Mouse (Mus musculus): ENCODE data around the gene E2f3.

E2f3 gene

DNA sequence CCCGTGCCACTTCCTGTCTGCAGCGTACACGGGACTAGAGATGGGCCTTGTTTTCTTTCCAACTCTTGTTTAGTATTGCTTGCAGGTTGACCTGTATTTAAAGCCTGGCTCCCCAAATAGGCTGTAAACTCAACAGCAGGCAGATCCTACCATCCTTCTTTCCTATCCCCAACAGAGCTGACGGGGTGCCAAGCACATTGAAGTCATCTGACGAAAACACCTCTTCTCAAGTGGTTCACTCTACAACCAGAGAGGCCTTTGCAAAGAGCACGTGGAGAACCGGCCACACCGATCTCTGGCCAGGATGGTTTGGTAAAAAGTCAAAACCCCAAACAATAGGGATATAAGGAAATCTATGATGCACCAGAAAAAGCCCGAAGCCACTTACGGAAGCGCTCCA, 8.5 kb downstream of the E2f3 start:
- DNase-seq (ENCODE audit: low spot score): no peak

DNA sequence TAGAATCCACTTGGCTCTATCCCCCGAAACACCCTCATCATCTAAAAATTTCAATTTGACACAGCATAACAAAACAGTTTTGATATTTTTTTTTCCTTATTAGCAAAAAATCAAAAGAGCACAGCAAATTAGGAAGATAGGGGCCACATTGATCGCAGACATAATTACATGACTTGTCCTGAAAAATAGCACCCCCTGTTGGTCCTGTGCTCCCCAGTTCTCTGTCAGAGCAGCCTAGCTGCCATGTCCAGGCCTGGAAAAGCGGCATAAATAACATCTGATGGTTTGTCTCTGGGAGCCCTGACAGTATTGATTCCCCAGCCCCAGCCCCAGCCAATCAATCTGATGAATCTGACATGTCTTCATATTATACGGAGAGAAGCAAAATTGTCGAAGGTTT, 11.8 kb downstream of the E2f3 start:
- DNase-seq (ENCODE audit: low spot score): no peak

- no peak for DNase-seq (ENCODE audit: low spot score)
Measured at GRCm38 (mm10) chr13:29973610-29974009, 12.3 kb downstream of the E2f3 start.

GRCm38 (mm10) chr13:29970333-29970732, 15.5 kb downstream of the E2f3 start:
- DNase-seq (ENCODE audit: low spot score): no peak

- DNase-seq (ENCODE audit: low spot score): no peak
Measured at GRCm38 (mm10) chr13:29968636-29969035, 17.2 kb downstream of the E2f3 start.

- no peak for DNase-seq (ENCODE audit: low spot score)
Measured at GRCm38 (mm10) chr13:29967367-29967766, 18.5 kb downstream of the E2f3 start.

- no peak for DNase-seq (ENCODE audit: low spot score)
Measured at GRCm38 (mm10) chr13:29966966-29967365, 18.9 kb downstream of the E2f3 start.

DNA sequence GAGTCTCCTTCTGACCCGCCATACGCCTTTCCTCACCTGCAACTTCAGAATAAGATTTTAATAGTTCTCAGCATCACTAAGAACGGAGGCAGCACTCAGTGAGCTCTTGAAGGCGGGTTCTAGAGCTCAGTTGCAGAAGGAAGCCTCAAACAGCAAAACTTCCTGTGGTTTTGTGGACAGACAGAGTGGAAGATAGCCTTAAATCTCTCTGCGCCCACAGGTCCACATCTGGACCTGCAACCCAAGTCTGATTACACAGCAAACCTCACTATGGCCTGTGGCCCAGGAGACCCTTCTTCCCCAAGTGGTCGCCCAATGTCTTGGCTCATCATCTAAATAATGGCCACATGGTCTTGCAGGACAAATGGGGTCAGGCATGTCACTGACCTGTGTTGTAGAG, 21.8 kb downstream of the E2f3 start:
- DNase-seq (ENCODE audit: low spot score): no peak

- DNase-seq (ENCODE audit: low spot score): no peak
Measured at GRCm38 (mm10) chr13:29960416-29960815, 25.4 kb downstream of the E2f3 start.

DNA sequence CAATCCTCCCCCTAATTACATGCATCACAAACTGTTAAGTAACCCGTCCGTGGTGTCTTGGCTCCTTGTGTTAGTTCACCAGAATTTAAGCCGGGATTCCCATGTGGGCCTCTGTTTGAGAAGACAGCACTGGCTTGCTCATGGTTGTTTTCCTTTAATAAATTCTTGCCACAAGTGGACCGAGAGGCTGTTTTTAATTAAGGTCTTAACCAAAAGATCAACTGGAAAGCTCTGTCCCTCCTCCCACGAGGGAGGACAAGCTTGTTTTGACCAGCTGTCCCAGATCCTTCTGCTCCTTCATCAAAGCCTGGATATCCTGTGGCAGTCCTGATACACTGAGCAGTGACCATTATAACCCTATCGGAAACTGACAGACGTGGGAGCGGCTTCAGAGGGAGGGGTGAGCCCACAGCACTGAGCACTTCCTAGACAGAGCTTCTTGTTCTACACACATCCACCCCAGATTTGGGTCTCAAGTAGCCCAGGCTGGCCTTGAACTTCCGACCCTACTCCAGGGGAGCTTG, 28.1 kb downstream of the E2f3 start:
- peak; percentile 21 for DNase-seq (ENCODE audit: low spot score)

DNA sequence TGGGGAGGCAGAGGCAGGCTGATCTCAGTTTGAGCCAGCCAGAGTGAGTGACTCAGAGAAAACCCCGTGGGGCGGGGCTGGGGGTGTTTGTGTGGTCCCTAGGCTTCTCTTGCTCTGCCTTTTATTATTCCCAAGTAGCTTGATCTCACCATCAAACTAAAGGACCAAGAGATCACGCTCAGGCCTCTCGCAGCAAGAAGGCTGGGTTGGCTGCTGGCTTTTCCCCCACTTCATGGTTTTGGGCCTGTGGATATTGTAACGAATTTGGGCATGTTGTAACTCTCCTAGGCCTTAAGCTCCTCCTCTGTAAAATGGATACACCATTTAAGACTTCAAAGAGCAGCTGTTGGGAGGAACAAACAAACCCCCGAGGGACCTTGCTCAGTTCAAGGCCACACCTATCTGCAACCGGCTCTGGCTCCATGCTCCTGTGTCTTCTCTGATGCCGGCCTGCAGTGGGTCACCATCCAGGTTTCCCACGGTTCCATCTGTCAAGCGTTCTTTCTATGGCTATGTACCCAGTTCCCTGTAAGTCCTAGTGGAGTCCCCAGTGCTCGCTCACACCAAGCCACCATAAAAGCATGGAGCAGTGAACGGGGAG, 28.9 kb downstream of the E2f3 start:
- DNase-seq (ENCODE audit: low spot score): peak; percentile 74

GRCm38 (mm10) chr13:29955296-29955695, 30.6 kb downstream of the E2f3 start:
- no peak for DNase-seq (ENCODE audit: low spot score)

DNA sequence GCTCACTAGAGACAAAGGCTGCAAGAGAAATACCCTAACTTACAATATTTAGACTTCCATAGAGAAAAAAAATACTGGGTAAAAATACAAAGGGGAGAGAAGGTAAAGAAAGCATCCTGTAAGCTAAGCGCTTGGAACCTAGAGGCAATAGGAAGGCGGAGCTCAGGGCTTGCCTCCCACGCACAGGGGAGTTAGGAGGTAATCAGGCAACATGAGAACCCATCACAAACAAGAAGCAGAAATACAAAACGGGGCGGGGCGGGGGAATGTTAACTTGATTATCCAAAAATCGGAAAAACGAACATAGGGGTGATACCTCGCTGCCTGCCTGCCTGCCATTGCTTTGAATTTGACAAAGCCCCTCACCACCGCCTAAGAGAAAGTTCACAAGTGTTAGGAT, 31.1 kb downstream of the E2f3 start:
- no peak for DNase-seq (ENCODE audit: low spot score)

GRCm38 (mm10) chr13:29953417-29954045, 32.3 kb downstream of the E2f3 start:
- no peak for DNase-seq (ENCODE audit: low spot score)

DNA sequence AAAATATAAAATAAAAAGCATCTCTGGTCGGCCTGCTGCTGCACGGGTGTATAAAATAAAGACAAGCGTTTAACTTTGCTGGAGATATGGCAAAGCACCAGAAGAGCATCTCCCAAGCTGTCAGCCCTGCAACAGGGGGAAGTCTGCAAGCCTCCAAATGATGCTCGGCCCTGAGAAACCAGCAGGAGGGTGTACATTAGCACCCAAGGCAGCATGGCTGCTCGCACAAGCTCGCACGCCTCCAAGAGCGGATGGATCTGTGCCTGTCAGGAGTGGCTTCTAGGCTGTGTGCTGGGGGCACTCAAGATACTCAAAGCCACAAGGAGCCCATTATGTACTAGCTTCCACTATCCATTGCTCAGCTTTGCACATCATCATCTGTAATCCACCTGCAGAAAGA, 39.8 kb downstream of the E2f3 start:
- no peak for DNase-seq (ENCODE audit: low spot score)

DNA sequence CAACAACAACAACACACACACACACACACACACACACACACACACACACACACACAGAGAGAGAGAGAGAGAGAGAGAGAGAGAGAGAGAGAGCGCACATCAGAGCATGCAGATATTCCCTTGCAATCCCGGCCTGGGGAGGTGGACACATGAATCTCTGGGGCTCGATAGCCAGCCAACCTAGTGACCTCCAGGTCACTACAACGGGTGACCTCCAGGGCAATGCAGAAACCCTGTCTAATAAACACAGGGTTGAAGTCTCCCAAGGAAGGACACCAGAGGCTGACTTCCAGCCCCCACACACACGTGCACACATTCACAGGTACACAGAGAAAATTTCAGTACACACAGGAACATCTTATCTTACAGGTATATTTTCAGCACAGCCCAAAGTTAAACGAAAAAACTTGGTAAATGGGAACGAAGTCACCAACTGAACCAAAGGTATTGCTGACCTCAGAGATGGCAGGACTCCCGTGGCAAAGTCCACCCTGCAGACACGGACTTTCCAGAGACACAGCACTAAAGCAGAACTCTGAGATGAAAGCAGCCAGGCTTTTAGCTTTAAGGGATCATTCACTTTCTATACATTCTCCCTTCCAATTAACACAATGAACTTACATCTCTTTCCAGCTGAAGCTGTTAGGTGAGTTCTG, 40.8 kb downstream of the E2f3 start:
- DNase-seq (ENCODE audit: low spot score): no peak

GRCm38 (mm10) chr13:29944493-29944892, 41.4 kb downstream of the E2f3 start:
- DNase-seq (ENCODE audit: low spot score): no peak

GRCm38 (mm10) chr13:29943541-29944039, 42.3 kb downstream of the E2f3 start:
- no peak for DNase-seq (ENCODE audit: low spot score)

GRCm38 (mm10) chr13:29940071-29940470, 45.8 kb downstream of the E2f3 start:
- no peak for DNase-seq (ENCODE audit: low spot score)

DNA sequence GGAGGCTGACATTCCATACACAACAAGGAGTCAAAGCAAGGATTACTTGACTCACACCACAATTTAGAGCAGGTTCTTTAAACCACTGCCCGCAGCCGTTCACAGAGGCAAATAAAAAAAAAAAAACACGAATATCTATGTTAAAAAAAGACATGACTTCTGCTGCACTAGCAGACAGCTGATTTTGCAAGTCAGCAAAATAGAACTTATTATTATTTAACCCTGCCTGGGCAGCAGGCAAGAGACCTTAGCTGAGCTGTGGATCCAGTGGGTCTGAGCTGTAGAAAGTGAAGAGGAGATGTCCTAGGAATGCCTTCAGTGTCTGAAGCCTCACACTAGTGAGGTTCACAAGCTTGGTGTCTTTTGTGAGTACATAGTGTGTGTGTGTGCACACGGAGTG, 46.5 kb downstream of the E2f3 start:
- DNase-seq (ENCODE audit: low spot score): no peak

- no peak for DNase-seq (ENCODE audit: low spot score)
Measured at GRCm38 (mm10) chr13:29938776-29939175, 47.1 kb downstream of the E2f3 start.

DNA sequence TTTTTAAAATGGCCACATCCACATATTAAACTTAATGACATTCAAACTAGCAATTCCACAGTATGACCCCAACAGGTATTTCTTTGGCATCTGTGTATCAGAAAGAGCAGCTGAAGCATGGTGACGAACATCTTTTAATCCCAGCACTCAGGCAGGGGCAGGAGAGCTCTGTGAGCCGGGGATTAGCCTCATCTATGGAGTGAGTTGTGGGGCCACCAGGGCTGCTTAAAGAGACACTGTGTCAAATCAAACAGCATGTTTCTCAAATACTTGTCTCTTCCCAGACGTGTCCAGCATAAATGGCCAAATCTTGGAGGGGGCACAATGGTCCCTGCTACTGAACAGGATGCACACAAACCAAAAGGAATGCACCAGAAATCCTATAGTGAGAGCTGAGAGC, 59.7 kb downstream of the E2f3 start:
- no peak for DNase-seq (ENCODE audit: low spot score)

DNA sequence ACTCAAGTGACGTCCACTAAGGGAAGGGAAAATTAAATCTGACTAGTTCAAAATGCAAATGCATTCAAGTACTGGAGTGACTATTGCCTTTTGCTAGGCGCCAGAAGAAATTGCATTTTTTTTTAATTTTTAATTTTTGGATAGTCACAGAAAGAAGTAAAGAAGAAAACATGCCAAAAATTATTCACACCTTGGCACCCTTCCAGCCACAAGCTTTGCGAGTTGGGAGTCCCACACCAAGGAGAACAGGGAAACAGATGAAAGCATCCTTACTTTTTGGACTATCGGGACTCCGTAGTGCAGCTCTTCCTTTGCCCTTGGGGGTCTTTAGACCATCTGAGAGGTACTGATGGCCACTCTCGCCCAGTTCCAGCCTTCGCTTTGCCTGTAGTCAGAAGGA, 66.0 kb downstream of the E2f3 start:
- no peak for DNase-seq (ENCODE audit: low spot score)
